8 mouse cellular contexts compared by ENCODE assay signal in the genomic region with DNA sequence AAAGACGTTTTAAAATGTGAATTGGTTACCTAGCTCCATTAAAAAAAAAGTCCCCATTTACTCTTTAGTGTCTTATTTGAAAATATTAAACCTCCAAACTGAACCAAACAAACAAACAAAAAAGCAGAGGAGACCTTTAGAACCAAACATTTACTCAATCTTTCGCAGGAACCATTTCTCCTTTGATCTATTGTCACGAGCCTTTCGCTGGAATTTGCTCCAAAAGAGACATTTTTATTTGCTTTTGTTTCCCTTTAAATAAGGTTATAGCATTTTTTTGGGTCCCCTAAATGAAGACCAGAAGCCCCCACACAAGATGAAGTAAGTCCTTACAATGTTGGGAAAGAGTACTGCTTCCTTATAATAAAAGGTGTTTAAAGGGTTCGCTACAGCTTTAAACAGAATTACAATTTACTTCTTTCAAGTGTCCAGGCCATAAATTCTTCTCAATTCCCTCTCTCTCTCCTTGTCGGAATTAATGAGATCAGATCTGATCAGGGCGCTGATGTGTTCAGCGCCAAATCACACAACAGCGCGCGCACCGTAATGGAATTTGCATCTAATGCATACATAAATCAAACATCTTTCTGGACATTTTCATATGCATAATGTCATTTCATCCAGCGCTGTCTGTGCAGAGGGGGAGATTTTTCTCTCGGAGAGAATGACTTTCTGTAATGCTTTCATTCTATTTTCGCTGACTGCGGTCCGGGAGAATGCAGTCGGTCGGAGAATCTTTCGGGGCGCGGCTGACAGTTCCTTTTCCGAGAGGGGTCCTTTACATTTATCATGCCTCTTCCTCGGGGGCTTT.
DNase-seq lines count a peak whose midpoint lies in the region; ATAC-seq and TF ChIP-seq lines count a peak whose summit lies in the region.

No protein-coding gene starts in this region.

- H3K9ac ChIP-seq in heart, embryonic 16.5 days (ENCODE audit: low read length) = no peak overlapping the region
- no peak overlapping the region for H3K9ac ChIP-seq in hindbrain, postnatal 0 days (replicated peaks; ENCODE audit: low read length)
- H3K9ac ChIP-seq in midbrain, embryonic 15.5 days = peak overlapping the region; percentile 26; the same call in 1 of the 2 replicates

- H3K9me3 ChIP-seq in heart, embryonic 16.5 days (replicated peaks; ENCODE audit: control insufficient read depth, low read length) = no peaks in the 10 kb centered on the region
- H3K9me3 ChIP-seq in embryonic facial prominence, embryonic 10.5 days = no peaks in the 10 kb centered on the region
- H3K9me3 ChIP-seq in hindbrain, postnatal 0 days (ENCODE audit: low read length) = no peaks in the 10 kb centered on the region
- no peaks in the 10 kb centered on the region for H3K9me3 ChIP-seq in midbrain, embryonic 15.5 days

- no peak for TF ChIP-seq CTCF in hindbrain, postnatal 0 days (IDR thresholded peaks at IDR 0.05; ENCODE audit: low read depth)

- ATAC-seq in heart, embryonic 16.5 days (replicated peaks; ENCODE audit: extremely low read depth, insufficient read depth, low FRiP score) = no peak
- ATAC-seq in hindbrain, postnatal 0 days = no peak
- peak; percentile 57; the same call in 1 of the 2 replicates for ATAC-seq in midbrain, embryonic 15.5 days (replicated peaks)

- H3K27me3 ChIP-seq in heart, embryonic 16.5 days (ENCODE audit: control insufficient read depth, insufficient read depth, low read length) = peaks cover 51% of the 10 kb centered on the region
- peaks cover 87% of the 10 kb centered on the region for H3K27me3 ChIP-seq in embryonic facial prominence, embryonic 10.5 days (replicated peaks; ENCODE audit: low read depth, poor library complexity, severe bottlenecking)
- H3K27me3 ChIP-seq in hindbrain, postnatal 0 days (ENCODE audit: insufficient read depth, low read length) = peaks cover 26% of the 10 kb centered on the region
- peaks cover 9% of the 10 kb centered on the region for H3K27me3 ChIP-seq in midbrain, embryonic 15.5 days (replicated peaks)

- DNase-seq in heart, postnatal 36 days = no peak
- peak; percentile 42 for DNase-seq in embryonic facial prominence, embryonic 10.5 days (ENCODE audit: low spot score)
- peak; percentile 52 for DNase-seq in hindbrain, postnatal 0 days (ENCODE audit: low spot score)
- DNase-seq in left cerebral cortex, adult 11 months (ENCODE audit: low spot score) = no peak
- DNase-seq in adipocyte (ENCODE audit: low spot score) = no peak
- no peak for DNase-seq in cerebellum, adult 11-12 months

- no peaks in the 10 kb centered on the region for H3K36me3 ChIP-seq in heart, embryonic 16.5 days (ENCODE audit: control insufficient read depth, insufficient read depth)
- H3K36me3 ChIP-seq in embryonic facial prominence, embryonic 10.5 days (replicated peaks) = no peaks in the 10 kb centered on the region
- H3K36me3 ChIP-seq in hindbrain, postnatal 0 days (ENCODE audit: insufficient read depth, low read length) = no peaks in the 10 kb centered on the region
- H3K36me3 ChIP-seq in midbrain, embryonic 15.5 days (replicated peaks) = no peaks in the 10 kb centered on the region

- 3% methylated on average over 24 of the region's 24 CpGs for WGBS in heart, embryonic 16.5 days
- under 1% methylated on average over 24 of the region's 24 CpGs for WGBS in embryonic facial prominence, embryonic 10.5 days
- 4% methylated on average over 24 of the region's 24 CpGs for WGBS in hindbrain, postnatal 0 days
- WGBS in midbrain, embryonic 15.5 days = 1% methylated on average over 24 of the region's 24 CpGs

- intact Hi-C loops in heart, postnatal 36 days (cut with DNase I) = no loop called here

- H3K4me2 ChIP-seq in heart, embryonic 16.5 days (ENCODE audit: low read depth, low read length) = peak overlapping the region; percentile 43
- peak overlapping the region; percentile 48 for H3K4me2 ChIP-seq in hindbrain, postnatal 0 days (ENCODE audit: low read depth, low read length)
- peak overlapping the region; percentile 49 for H3K4me2 ChIP-seq in midbrain, embryonic 15.5 days

- no peak overlapping the region for H3K27ac ChIP-seq in heart, embryonic 16.5 days (ENCODE audit: low read length)
- no peak overlapping the region for H3K27ac ChIP-seq in embryonic facial prominence, embryonic 10.5 days (replicated peaks)
- H3K27ac ChIP-seq in hindbrain, postnatal 0 days = no peak overlapping the region
- peak overlapping the region; percentile 74 for H3K27ac ChIP-seq in midbrain, embryonic 15.5 days

- H3K4me3 ChIP-seq in heart, embryonic 16.5 days (ENCODE audit: low read length) = peak overlapping the region; percentile 36
- peak overlapping the region; percentile 49 for H3K4me3 ChIP-seq in embryonic facial prominence, embryonic 10.5 days
- peak overlapping the region; percentile 19 for H3K4me3 ChIP-seq in hindbrain, postnatal 0 days (ENCODE audit: low read length)
- H3K4me3 ChIP-seq in midbrain, embryonic 15.5 days = peak overlapping the region; percentile 25

- 0 out of 2 replicates have a peak, but pooled peaks cover 3% of the 10 kb centered on the region for H3K4me1 ChIP-seq in heart, embryonic 16.5 days (ENCODE audit: control insufficient read depth, insufficient read depth, low read length)
- H3K4me1 ChIP-seq in embryonic facial prominence, embryonic 10.5 days = peaks cover 67% of the 10 kb centered on the region
- H3K4me1 ChIP-seq in hindbrain, postnatal 0 days (ENCODE audit: insufficient read depth, low read length) = peaks cover 6% of the 10 kb centered on the region; the same call in 1 of the 2 replicates
- H3K4me1 ChIP-seq in midbrain, embryonic 15.5 days = peaks cover 60% of the 10 kb centered on the region

Comparison
In these comparisons a context has a peak if more than half of its experiments do, and no peak if none do; other contexts are left out.
1. DNase-seq: peak in embryonic facial prominence, embryonic 10.5 days (single experiment) and hindbrain, postnatal 0 days (single experiment); none in heart, postnatal 36 days (0 of 2), left cerebral cortex, adult 11 months (single experiment), adipocyte (single experiment) and cerebellum, adult 11-12 months (single experiment).
2. Peak in every context shown above with its lines, with median percentiles within 50 percentile points of each other: H3K4me2 ChIP-seq and H3K4me3 ChIP-seq.